Mouse (Mus musculus): ENCODE results near the gene Gstm3. TPM values are rescaled to one million over a fixed set of nuclear protein-coding genes. Genes with fewer than 3 reads are reported as not detected.

Gene Gstm3
- polyA plus RNA-seq, 1 experiment from 2014 or later: not detected

GRCm38 (mm10) chr3:107929243-107929642 is 39.8 kb downstream of the Gstm3 start:
- no peak overlapping the region for H3K27ac ChIP-seq (ENCODE audit: poor library complexity, severe bottlenecking)
- H3K9ac ChIP-seq: no peak overlapping the region
- H3K27me3 ChIP-seq (replicated peaks): peaks cover 9% of the 10 kb centered on the region; the same call in 1 of the 2 replicates
- peaks cover 8% of the 10 kb centered on the region; the same call in 1 of the 2 replicates for H3K4me1 ChIP-seq (replicated peaks)
- no peaks in the 10 kb centered on the region for H3K9me3 ChIP-seq (replicated peaks)
- no peaks in the 10 kb centered on the region for H3K36me3 ChIP-seq
- WGBS: 73% methylated on average over 4 of the region's 4 CpGs
- no peak overlapping the region for H3K4me3 ChIP-seq
- ATAC-seq (ENCODE audit: insufficient number of reproducible peaks, low FRiP score): no peak
- no peak overlapping the region for H3K4me2 ChIP-seq

- Histone ChIP-seq H3K4me3 (no peak overlapping the region), H3K4me1 (replicated peaks) (peaks cover 8% of the 10 kb centered on the region; the same call in 1 of the 2 replicates), H3K36me3 (no peaks in the 10 kb centered on the region), H3K27me3 (replicated peaks) (0 out of 2 replicates have a peak, but pooled peaks cover 5% of the 10 kb centered on the region), H3K27ac (ENCODE audit: poor library complexity, severe bottlenecking) (no peak overlapping the region), H3K9ac (no peak overlapping the region), H3K9me3 (replicated peaks) (no peaks in the 10 kb centered on the region), H3K4me2 (no peak overlapping the region)
- no peak for ATAC-seq (ENCODE audit: insufficient number of reproducible peaks, low FRiP score)
- WGBS: 81% methylated on average over 11 of the region's 11 CpGs
Observed at GRCm38 (mm10) chr3:107928691-107929090, 40.4 kb downstream of the Gstm3 start.

DNA sequence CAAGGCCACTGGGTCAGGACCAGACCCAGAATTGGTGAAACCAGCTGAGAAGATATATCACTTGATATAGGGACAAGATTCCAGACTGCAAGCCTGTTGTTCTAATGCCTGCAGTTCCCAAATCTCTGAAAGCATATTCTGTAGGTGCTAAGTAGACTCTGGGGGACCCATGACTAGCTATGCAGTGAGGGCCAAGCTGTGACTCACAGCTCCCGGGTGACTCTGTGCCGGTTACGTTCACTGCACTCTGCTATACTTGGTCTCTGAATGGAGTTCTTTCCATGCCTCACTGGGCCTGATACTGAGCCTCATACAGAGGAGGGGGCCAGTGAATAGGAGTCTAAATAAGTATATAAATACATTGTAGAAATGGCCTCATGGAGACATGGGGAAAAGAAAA is 41.2 kb downstream of the Gstm3 start:
- no peaks in the 10 kb centered on the region for H3K9me3 ChIP-seq (replicated peaks)
- no peak overlapping the region for H3K9ac ChIP-seq
- no peak overlapping the region for H3K4me3 ChIP-seq
- H3K27me3 ChIP-seq (replicated peaks): 0 out of 2 replicates have a peak, but pooled peaks cover 5% of the 10 kb centered on the region
- ATAC-seq (ENCODE audit: insufficient number of reproducible peaks, low FRiP score): no peak
- H3K36me3 ChIP-seq: no peaks in the 10 kb centered on the region
- H3K27ac ChIP-seq (ENCODE audit: poor library complexity, severe bottlenecking): no peak overlapping the region
- peaks cover 8% of the 10 kb centered on the region; the same call in 1 of the 2 replicates for H3K4me1 ChIP-seq (replicated peaks)
- no peak overlapping the region for H3K4me2 ChIP-seq
- 76% methylated on average over 3 of the region's 3 CpGs for WGBS

GRCm38 (mm10) chr3:107925335-107925734 is 43.7 kb downstream of the Gstm3 start:
- H3K9me3 ChIP-seq (replicated peaks): no peaks in the 10 kb centered on the region
- no peak overlapping the region for H3K9ac ChIP-seq
- H3K4me1 ChIP-seq (replicated peaks): no peaks in the 10 kb centered on the region
- peaks cover 5% of the 10 kb centered on the region; the same call in 1 of the 2 replicates for H3K27me3 ChIP-seq (replicated peaks)
- no peak for ATAC-seq (ENCODE audit: insufficient number of reproducible peaks, low FRiP score)
- no peak overlapping the region for H3K27ac ChIP-seq (ENCODE audit: poor library complexity, severe bottlenecking)
- no peaks in the 10 kb centered on the region for H3K36me3 ChIP-seq
- no peak overlapping the region for H3K4me2 ChIP-seq
- no peak overlapping the region for H3K4me3 ChIP-seq
- WGBS: 84% methylated on average over 3 of the region's 3 CpGs

- no peak overlapping the region for H3K9ac ChIP-seq
- ATAC-seq (ENCODE audit: insufficient number of reproducible peaks, low FRiP score): no peak
- no peak overlapping the region for H3K4me3 ChIP-seq
- no peaks in the 10 kb centered on the region for H3K36me3 ChIP-seq
- 85% methylated on average over 5 of the region's 5 CpGs for WGBS
- no peak overlapping the region for H3K27ac ChIP-seq (ENCODE audit: poor library complexity, severe bottlenecking)
- peaks cover 2% of the 10 kb centered on the region; the same call in 1 of the 2 replicates for H3K27me3 ChIP-seq (replicated peaks)
- H3K9me3 ChIP-seq (replicated peaks): no peaks in the 10 kb centered on the region
- H3K4me1 ChIP-seq (replicated peaks): no peaks in the 10 kb centered on the region
- no peak overlapping the region for H3K4me2 ChIP-seq
Observed at GRCm38 (mm10) chr3:107920348-107920747, 48.7 kb downstream of the Gstm3 start.

DNA sequence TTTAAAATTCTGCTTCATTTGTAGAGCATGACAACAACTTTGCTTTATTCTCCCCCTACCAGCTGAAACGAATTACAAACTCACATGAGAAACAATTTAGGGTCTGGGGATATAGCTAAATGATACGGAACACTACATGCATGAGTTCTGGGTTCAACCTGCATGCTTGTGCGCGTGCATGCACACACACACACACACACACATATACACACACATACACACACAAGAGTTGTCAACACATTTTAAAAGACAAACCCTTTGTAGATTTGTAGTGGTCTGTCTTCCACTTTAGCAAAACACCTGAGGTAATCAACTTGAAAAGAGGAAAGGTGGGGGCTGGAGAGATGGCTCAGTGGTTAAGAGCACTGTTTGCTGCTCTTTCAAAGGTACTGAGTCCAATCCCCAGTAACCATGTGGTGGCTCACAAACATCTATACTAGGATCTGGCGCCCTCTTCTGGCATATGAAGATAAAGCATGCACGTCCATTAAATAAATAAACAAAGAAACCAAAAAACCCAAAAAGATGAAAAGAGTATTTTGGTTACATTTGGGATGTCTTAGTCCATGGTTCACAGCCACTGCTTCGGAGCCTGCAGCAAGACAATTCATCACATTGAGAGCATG is 51.2 kb downstream of the Gstm3 start:
- Histone ChIP-seq H3K27ac (ENCODE audit: poor library complexity, severe bottlenecking) (no peak overlapping the region), H3K9ac (no peak overlapping the region), H3K4me1 (replicated peaks) (no peaks in the 10 kb centered on the region), H3K4me2 (no peak overlapping the region), H3K4me3 (no peak overlapping the region), H3K27me3 (replicated peaks) (peaks cover 2% of the 10 kb centered on the region; the same call in 1 of the 2 replicates), H3K36me3 (no peaks in the 10 kb centered on the region), H3K9me3 (replicated peaks) (no peaks in the 10 kb centered on the region)
- 54% methylated on average over 7 of the region's 7 CpGs for WGBS
- no peak for ATAC-seq (ENCODE audit: insufficient number of reproducible peaks, low FRiP score)

DNA sequence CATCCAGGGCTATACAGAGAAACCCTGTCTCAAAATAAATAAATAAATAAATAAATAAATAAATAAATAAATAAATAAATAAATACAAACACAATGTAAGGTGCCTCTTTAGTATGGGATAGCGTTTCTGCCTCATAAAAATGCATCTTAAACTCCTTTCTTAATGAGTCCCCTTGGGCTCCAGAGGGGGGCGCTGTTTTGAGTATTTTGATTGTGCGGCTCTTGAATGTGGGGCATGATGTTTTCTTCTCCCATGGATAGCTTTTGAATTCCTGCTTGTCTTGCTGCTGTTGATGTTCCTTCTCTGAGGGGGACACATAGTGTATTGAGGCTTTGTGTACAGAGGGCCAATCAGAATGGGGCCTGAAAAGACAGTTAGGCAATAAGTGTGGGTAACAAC is 52.0 kb downstream of the Gstm3 start:
- Histone ChIP-seq H3K4me2 (no peak overlapping the region), H3K9ac (no peak overlapping the region), H3K4me1 (replicated peaks) (no peaks in the 10 kb centered on the region), H3K27ac (ENCODE audit: poor library complexity, severe bottlenecking) (no peak overlapping the region), H3K4me3 (no peak overlapping the region), H3K36me3 (no peaks in the 10 kb centered on the region), H3K27me3 (replicated peaks) (peaks cover 2% of the 10 kb centered on the region; the same call in 1 of the 2 replicates), H3K9me3 (replicated peaks) (no peaks in the 10 kb centered on the region)
- WGBS: 72% methylated on average over 3 of the region's 3 CpGs
- no peak for ATAC-seq (ENCODE audit: insufficient number of reproducible peaks, low FRiP score)

DNA sequence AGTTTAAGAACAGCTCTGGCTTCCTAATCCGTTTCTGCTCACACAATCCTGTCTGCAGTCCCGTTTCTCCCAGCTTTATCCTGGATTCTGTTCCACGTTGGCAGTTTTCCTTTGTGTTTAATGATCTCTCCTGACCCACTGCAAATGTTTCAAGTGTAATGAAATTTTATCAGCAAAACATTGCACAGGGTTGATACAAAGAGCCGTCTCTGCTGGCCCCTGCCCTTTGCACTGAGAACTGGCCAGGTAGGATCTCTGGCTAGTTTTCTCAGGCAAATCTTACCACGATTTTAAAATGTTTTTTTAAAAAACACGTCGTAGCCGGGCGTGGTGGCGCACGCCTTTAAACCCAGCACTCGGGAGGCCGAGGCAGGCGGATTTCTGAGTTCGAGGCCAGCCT is 52.4 kb downstream of the Gstm3 start:
- no peak for ATAC-seq (ENCODE audit: insufficient number of reproducible peaks, low FRiP score)
- no peaks in the 10 kb centered on the region for H3K9me3 ChIP-seq (replicated peaks)
- H3K27me3 ChIP-seq (replicated peaks): peaks cover 2% of the 10 kb centered on the region; the same call in 1 of the 2 replicates
- no peak overlapping the region for H3K27ac ChIP-seq (ENCODE audit: poor library complexity, severe bottlenecking)
- H3K4me2 ChIP-seq: no peak overlapping the region
- no peaks in the 10 kb centered on the region for H3K36me3 ChIP-seq
- H3K4me3 ChIP-seq: no peak overlapping the region
- 0 out of 2 replicates have a peak overlapping the region, but pooled peaks have one; percentile 13 for H3K9ac ChIP-seq
- 77% methylated on average over 15 of the region's 15 CpGs for WGBS
- H3K4me1 ChIP-seq (replicated peaks): no peaks in the 10 kb centered on the region

Other genes starting within 250 kb of the Gstm3 start
- gene Csf1, start 208.8 kb downstream of the Gstm3 start, polyA plus RNA-seq (2016; fragmentation: Nextera tagmentation; extraction: Ambion mirVana): 12.7 and 12.8 TPM in 2 replicates
- gene Eps8l3, start 92.1 kb downstream of the Gstm3 start, polyA plus RNA-seq (2016; fragmentation: Nextera tagmentation; extraction: Ambion mirVana): 0.23 TPM in 1 of 2 replicates, not detected in the other
- gene Gstm5, start 73.5 kb downstream of the Gstm3 start, polyA plus RNA-seq (2016; fragmentation: Nextera tagmentation; extraction: Ambion mirVana): 118 and 119 TPM in 2 replicates
- 15.1 and 16.5 TPM in 2 replicates for gene Gstm7, start 37.5 kb downstream of the Gstm3 start, polyA plus RNA-seq (2016; fragmentation: Nextera tagmentation; extraction: Ambion mirVana)
- 9.8 TPM in 2 replicates for gene Gstm6, start 25.5 kb downstream of the Gstm3 start, polyA plus RNA-seq (2016; fragmentation: Nextera tagmentation; extraction: Ambion mirVana)
- gene Gstm2, start 17.2 kb upstream of the Gstm3 start, polyA plus RNA-seq (2016; fragmentation: Nextera tagmentation; extraction: Ambion mirVana): 39.4 and 39.9 TPM in 2 replicates
- 28.2 and 35.6 TPM in 2 replicates for gene Gstm1, start 48.7 kb upstream of the Gstm3 start, polyA plus RNA-seq (2016; fragmentation: Nextera tagmentation; extraction: Ambion mirVana)
- 13.4 and 13.8 TPM in 2 replicates for gene Gstm4, start 75.6 kb upstream of the Gstm3 start, polyA plus RNA-seq (2016; fragmentation: Nextera tagmentation; extraction: Ambion mirVana)
- gene Ampd2, start 117.4 kb upstream of the Gstm3 start, polyA plus RNA-seq (2016; fragmentation: Nextera tagmentation; extraction: Ambion mirVana): 40.0 and 41.6 TPM in 2 replicates
- gene Gnat2, start 123.5 kb upstream of the Gstm3 start, polyA plus RNA-seq (2016; fragmentation: Nextera tagmentation; extraction: Ambion mirVana): 0.54 and 0.98 TPM in 2 replicates
- 94.9 and 97.0 TPM in 2 replicates for gene Gnai3, start 176.9 kb upstream of the Gstm3 start, polyA plus RNA-seq (2016; fragmentation: Nextera tagmentation; extraction: Ambion mirVana)
- 0.19 and 0.27 TPM in 2 replicates for gene Gpr61, start 185.6 kb upstream of the Gstm3 start, polyA plus RNA-seq (2016; fragmentation: Nextera tagmentation; extraction: Ambion mirVana)
- 4.5 and 5.0 TPM in 2 replicates for gene Amigo1, start 217.1 kb upstream of the Gstm3 start, polyA plus RNA-seq (2016; fragmentation: Nextera tagmentation; extraction: Ambion mirVana)
- 3.4 and 3.7 TPM in 2 replicates for gene Cyb561d1, start 231.9 kb upstream of the Gstm3 start, polyA plus RNA-seq (2016; fragmentation: Nextera tagmentation; extraction: Ambion mirVana)
- gene Atxn7l2, start 241.7 kb upstream of the Gstm3 start, polyA plus RNA-seq (2016; fragmentation: Nextera tagmentation; extraction: Ambion mirVana): 8.9 and 9.1 TPM in 2 replicates